Mouse (Mus musculus) C2C12 (cell line): ENCODE results near the gene Frmd6.

Experiments
- CTCF ChIP-seq: IDR thresholded peaks from one replicate; pipeline ENCODE4 v1.5.1; 2011; ENCODE audit not compliant: control insufficient read depth, insufficient read depth, insufficient read length
- MAX ChIP-seq: IDR thresholded peaks from one replicate; pipeline ENCODE4 v1.6.1; 2011; ENCODE audit warnings: mild to moderate bottlenecking, control low read depth

DNA sequence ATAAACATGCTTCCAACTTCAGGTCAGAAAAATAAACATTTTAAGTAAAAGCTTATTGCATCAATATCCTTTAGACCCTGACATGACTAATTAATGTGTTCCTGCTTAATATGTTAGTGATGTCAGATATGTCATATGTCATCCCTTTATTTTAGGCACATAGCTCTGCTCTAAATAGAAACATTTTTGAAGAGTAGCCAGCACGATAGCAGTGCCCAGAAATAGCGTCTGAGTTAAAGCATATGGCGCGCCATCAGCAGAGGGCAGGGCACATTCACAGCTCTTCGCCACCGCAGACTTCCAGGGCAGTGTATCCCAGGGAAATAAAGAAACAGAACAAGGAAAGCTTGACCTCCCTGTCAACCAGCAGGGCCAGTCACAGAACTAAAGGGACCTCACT is 13.1 kb upstream of the Frmd6 start:
- TF ChIP-seq CTCF, result no peak
- TF ChIP-seq MAX, result no peak
